Mouse (Mus musculus): Measurements from ENCODE around the gene Cobl. TPM values are rescaled to one million over a fixed set of nuclear protein-coding genes. Genes with fewer than 3 reads are reported as not detected.
A peak's percentile ranks its signal among the peaks of the same experiment; 100 is the strongest.

The Cobl gene
- polyA plus RNA-seq, 1 experiment: 19.8 TPM

GRCm38 (mm10) chr11:12409463-12409862 is 55.3 kb downstream of the Cobl start:
- 30% methylated on average over 4 of the region's 4 CpGs for WGBS
- H3K4me1 ChIP-seq (ENCODE audit: control insufficient read depth, insufficient read depth, low read length): no peaks in the 10 kb centered on the region
- no peak for DNase-seq

GRCm38 (mm10) chr11:12407834-12408233 is 56.9 kb downstream of the Cobl start:
- Histone ChIP-seq H3K4me1 (ENCODE audit: control insufficient read depth, insufficient read depth, low read length) (no peaks in the 10 kb centered on the region), H3K4me3 (replicated peaks; ENCODE audit: extremely low read depth, low read depth, low read length) (no peak overlapping the region)
- TF ChIP-seq CTCF (IDR thresholded peaks at IDR 0.05; ENCODE audit: insufficient read depth, low read length): no peak
- TF ChIP-seq POLR2A (IDR thresholded peaks at IDR 0.05; ENCODE audit: borderline replicate concordance, extremely low read depth, low read depth, low read length): no peak
- 83% methylated on average over 6 of the region's 6 CpGs for WGBS
- DNase-seq: no peak

More at GRCm38 (mm10) chr11:12409463-12409862, 55.3 kb downstream of the Cobl start:
- no peak overlapping the region for H3K4me3 ChIP-seq (replicated peaks; ENCODE audit: extremely low read depth, low read depth, low read length)
- TF ChIP-seq CTCF (IDR thresholded peaks at IDR 0.05; ENCODE audit: insufficient read depth, low read length): no peak
- TF ChIP-seq POLR2A (IDR thresholded peaks at IDR 0.05; ENCODE audit: borderline replicate concordance, extremely low read depth, low read depth, low read length): no peak

- Histone ChIP-seq H3K4me3 (replicated peaks; ENCODE audit: extremely low read depth, low read depth, low read length) (no peak overlapping the region), H3K4me1 (ENCODE audit: control insufficient read depth, insufficient read depth, low read length) (no peaks in the 10 kb centered on the region)
- DNase-seq: no peak
- 78% methylated on average over 2 of the region's 2 CpGs for WGBS
- no peak for TF ChIP-seq POLR2A (IDR thresholded peaks at IDR 0.05; ENCODE audit: borderline replicate concordance, extremely low read depth, low read depth, low read length)
- no peak for TF ChIP-seq CTCF (IDR thresholded peaks at IDR 0.05; ENCODE audit: insufficient read depth, low read length)
Observed at GRCm38 (mm10) chr11:12399903-12400302, 64.9 kb downstream of the Cobl start.

GRCm38 (mm10) chr11:12396196-12396595 is 68.6 kb downstream of the Cobl start:
- H3K4me3 ChIP-seq (replicated peaks; ENCODE audit: extremely low read depth, low read depth, low read length): no peak overlapping the region
- TF ChIP-seq POLR2A (IDR thresholded peaks at IDR 0.05; ENCODE audit: borderline replicate concordance, extremely low read depth, low read depth, low read length) (no peak), CTCF (IDR thresholded peaks at IDR 0.05; ENCODE audit: insufficient read depth, low read length) (no peak)
- no peaks in the 10 kb centered on the region for H3K4me1 ChIP-seq (ENCODE audit: control insufficient read depth, insufficient read depth, low read length)
- DNase-seq: no peak

- H3K4me1 ChIP-seq (ENCODE audit: control insufficient read depth, insufficient read depth, low read length): no peaks in the 10 kb centered on the region
- H3K4me3 ChIP-seq (replicated peaks; ENCODE audit: extremely low read depth, low read depth, low read length): no peak overlapping the region
- no peak for DNase-seq
- TF ChIP-seq POLR2A (IDR thresholded peaks at IDR 0.05; ENCODE audit: borderline replicate concordance, extremely low read depth, low read depth, low read length) (no peak), CTCF (IDR thresholded peaks at IDR 0.05; ENCODE audit: insufficient read depth, low read length) (no peak)
- 44% methylated on average over 1 of the region's 1 CpGs for WGBS
Observed at GRCm38 (mm10) chr11:12394701-12395100, 70.1 kb downstream of the Cobl start.

GRCm38 (mm10) chr11:12394151-12394550 is 70.6 kb downstream of the Cobl start:
- 39% methylated on average over 3 of the region's 3 CpGs for WGBS
- Histone ChIP-seq H3K4me1 (ENCODE audit: control insufficient read depth, insufficient read depth, low read length) (no peaks in the 10 kb centered on the region), H3K4me3 (replicated peaks; ENCODE audit: extremely low read depth, low read depth, low read length) (no peak overlapping the region)
- TF ChIP-seq POLR2A (IDR thresholded peaks at IDR 0.05; ENCODE audit: borderline replicate concordance, extremely low read depth, low read depth, low read length): no peak
- no peak for TF ChIP-seq CTCF (IDR thresholded peaks at IDR 0.05; ENCODE audit: insufficient read depth, low read length)
- DNase-seq: no peak

GRCm38 (mm10) chr11:12384826-12385225 is 79.9 kb downstream of the Cobl start:
- Histone ChIP-seq H3K4me1 (ENCODE audit: control insufficient read depth, insufficient read depth, low read length) (no peaks in the 10 kb centered on the region), H3K4me3 (replicated peaks; ENCODE audit: extremely low read depth, low read depth, low read length) (no peak overlapping the region)
- no peak for DNase-seq
- TF ChIP-seq POLR2A (IDR thresholded peaks at IDR 0.05; ENCODE audit: borderline replicate concordance, extremely low read depth, low read depth, low read length) (no peak), CTCF (IDR thresholded peaks at IDR 0.05; ENCODE audit: insufficient read depth, low read length) (no peak)
- 40% methylated on average over 2 of the region's 2 CpGs for WGBS

- no peaks in the 10 kb centered on the region for H3K4me1 ChIP-seq (ENCODE audit: control insufficient read depth, insufficient read depth, low read length)
- peak; percentile 18 for DNase-seq
- H3K4me3 ChIP-seq (replicated peaks; ENCODE audit: extremely low read depth, low read depth, low read length): no peak overlapping the region
- 34% methylated on average over 4 of the region's 4 CpGs for WGBS
- TF ChIP-seq CTCF (IDR thresholded peaks at IDR 0.05; ENCODE audit: insufficient read depth, low read length): no peak
- TF ChIP-seq POLR2A (IDR thresholded peaks at IDR 0.05; ENCODE audit: borderline replicate concordance, extremely low read depth, low read depth, low read length): no peak
Observed at GRCm38 (mm10) chr11:12382991-12383390, 81.8 kb downstream of the Cobl start.

GRCm38 (mm10) chr11:12381096-12381495 is 83.7 kb downstream of the Cobl start:
- no peak for DNase-seq
- H3K4me1 ChIP-seq (ENCODE audit: control insufficient read depth, insufficient read depth, low read length): no peaks in the 10 kb centered on the region
- 56% methylated on average over 3 of the region's 3 CpGs for WGBS
- no peak for TF ChIP-seq POLR2A (IDR thresholded peaks at IDR 0.05; ENCODE audit: borderline replicate concordance, extremely low read depth, low read depth, low read length)
- no peak overlapping the region for H3K4me3 ChIP-seq (replicated peaks; ENCODE audit: extremely low read depth, low read depth, low read length)

GRCm38 (mm10) chr11:12376628-12377027 is 88.1 kb downstream of the Cobl start:
- no peak for DNase-seq
- no peak overlapping the region for H3K4me3 ChIP-seq (replicated peaks; ENCODE audit: extremely low read depth, low read depth, low read length)
- 85% methylated on average over 3 of the region's 3 CpGs for WGBS
- no peak for TF ChIP-seq POLR2A (IDR thresholded peaks at IDR 0.05; ENCODE audit: borderline replicate concordance, extremely low read depth, low read depth, low read length)
- no peak for TF ChIP-seq CTCF (IDR thresholded peaks at IDR 0.05; ENCODE audit: insufficient read depth, low read length)
- no peaks in the 10 kb centered on the region for H3K4me1 ChIP-seq (ENCODE audit: control insufficient read depth, insufficient read depth, low read length)
